Mouse (Mus musculus): ENCODE results near the gene Cabs1.

DNA sequence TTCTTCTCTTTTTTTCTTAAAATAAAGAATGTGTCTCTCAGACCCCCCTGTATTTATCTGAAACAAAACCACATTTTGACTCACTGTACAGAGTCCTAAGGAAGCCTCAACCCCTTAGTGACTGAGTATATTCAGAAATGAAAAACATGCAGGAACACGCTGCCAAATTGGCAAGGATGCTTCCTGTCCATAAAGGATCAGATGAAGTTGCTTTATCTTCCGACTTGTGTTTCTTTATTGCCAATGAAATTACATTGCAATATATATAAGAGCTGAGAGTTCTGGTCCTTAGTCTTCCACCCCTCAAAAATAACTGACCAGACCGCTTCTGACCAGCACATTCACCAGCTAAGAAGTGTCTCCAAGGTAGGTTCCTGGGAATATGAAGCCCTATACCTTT is 23.0 kb downstream of the Cabs1 start, which contains the start of gene Smr3a:
- no peak for TF ChIP-seq POLR2A (IDR thresholded peaks at IDR 0.05; ENCODE audit: extremely low read depth, insufficient read depth, low read length)
- no peak for TF ChIP-seq CTCF (IDR thresholded peaks at IDR 0.05; ENCODE audit: low read depth, low read length)
